Mouse (Mus musculus): Measurements from ENCODE around the gene Gm20814. TPM values are rescaled to one million over a fixed set of nuclear protein-coding genes. Genes with fewer than 3 reads are reported as not detected.
"Not testable (repeated sequence)": the region's sequence is repeated elsewhere in the genome, so short reads cannot be mapped to it uniquely, and the experiment has no call there.

Gene Gm20814
- polyA plus RNA-seq (2015; fragmentation: Nextera tagmentation; extraction: Ambion mirVana), result not detected in 2 replicates

DNA sequence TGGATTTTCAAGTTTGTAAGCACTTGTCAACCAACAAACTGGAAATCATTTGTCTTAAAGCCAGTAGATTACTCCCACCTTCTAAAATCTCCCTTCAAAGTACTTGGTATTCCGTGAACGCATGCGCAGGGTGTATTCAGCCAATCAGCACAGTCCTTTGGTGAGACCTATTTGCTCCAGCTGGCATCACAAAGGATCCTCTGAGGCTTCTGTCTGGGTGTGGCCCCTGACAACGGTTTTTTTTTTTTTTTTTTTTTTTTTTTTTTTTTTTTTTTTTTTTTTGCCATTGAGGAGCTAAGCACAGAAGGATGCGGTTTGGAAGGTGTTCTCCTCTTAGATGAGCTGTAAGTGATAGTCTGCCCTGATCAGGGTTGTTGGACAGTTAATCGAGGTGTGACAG lies at the start of gene Gm20814:
TSS of gene Gm20814 (plus strand) at position 301 of the 400 bp plus-strand sequence.
- no CpG with 5 or more reads among the region's 6 CpGs for WGBS
- H3K27me3 ChIP-seq; H3K9ac ChIP-seq; ATAC-seq (ENCODE audit: insufficient number of reproducible peaks, low FRiP score, low TSS enrichment, low read depth); H3K36me3 ChIP-seq; H3K9me3 ChIP-seq (replicated peaks); H3K4me1 ChIP-seq; H3K4me3 ChIP-seq (replicated peaks); H3K4me2 ChIP-seq (replicated peaks); H3K27ac ChIP-seq (replicated peaks): not testable (repeated sequence)

Data from embryonic facial prominence, embryonic 15.5 days (tissue).